Mouse (Mus musculus) kidney, embryonic 14.5 days (tissue): ENCODE data around the gene Ccdc180. TPM values are rescaled to one million over a fixed set of nuclear protein-coding genes. Genes with fewer than 3 reads are reported as not detected.

Experiments used
- ATAC-seq: fragments of 200-750 bp; cut with Nextera tagmentation; 2 replicates; pipeline ENCODE4 v1.8.0; 2017; ENCODE audit warnings: moderate number of reproducible peaks, mild to moderate bottlenecking, moderate TSS enrichment, moderate library complexity; ENCODE audit not compliant: low FRiP score, low TSS enrichment
- H3K27ac ChIP-seq: fragments of 300-500 bp; sonication (generic); 2 replicates; pipeline ENCODE4 v1.5.1; 2014; ENCODE audit warnings: low read depth, mild to moderate bottlenecking, low read length, moderate library complexity, mixed read lengths
- H3K27me3 ChIP-seq: fragments of 300-500 bp; sonication (generic); 2 replicates; pipeline ENCODE4 v1.6.1; 2014; ENCODE audit warnings: mild to moderate bottlenecking, low read length; ENCODE audit not compliant: control insufficient read depth, insufficient read depth
- H3K36me3 ChIP-seq: fragments of 300-500 bp; sonication (generic); 2 replicates; pipeline ENCODE4 v1.6.1; 2014; ENCODE audit warnings: low read length, mixed read lengths; ENCODE audit not compliant: control insufficient read depth, insufficient read depth
- H3K4me1 ChIP-seq: fragments of 300-500 bp; sonication (generic); 2 replicates; pipeline ENCODE4 v1.6.1; 2014; ENCODE audit warnings: low read length, mixed read lengths; ENCODE audit not compliant: control insufficient read depth, insufficient read depth
- H3K4me2 ChIP-seq: fragments of 300-500 bp; sonication (generic); replicated peaks from 2 replicates; pipeline ENCODE4 v1.6.1; 2014; ENCODE audit warnings: low read depth, mild to moderate bottlenecking, low read length
- H3K4me3 ChIP-seq: fragments of 300-500 bp; sonication (generic); 2 replicates; pipeline ENCODE4 v1.5.1; 2014; ENCODE audit warnings: mild to moderate bottlenecking, low read length
- H3K9ac ChIP-seq: fragments of 300-500 bp; sonication (generic); 2 replicates; pipeline ENCODE4 v1.6.1; 2014; ENCODE audit warnings: low read depth, mild to moderate bottlenecking, low read length, moderate library complexity
- H3K9me3 ChIP-seq: fragments of 300-500 bp; sonication (generic); 2 replicates; pipeline ENCODE4 v1.6.1; 2016; ENCODE audit warnings: low read length; ENCODE audit not compliant: control insufficient read depth
- WGBS: fragments of 180-500 bp; shearing (Covaris S2); extraction: QIAGEN DNeasy Blood & Tissue Kit; methylation state at CpG from one replicate; pipeline ENCODE4 v1.1.7; 2014; 5-methylcytosine and 5-hydroxymethylcytosine counted together
- polyA plus RNA-seq: library from polyadenylated mRNA; unstranded; fragments of >200 nt; fragmentation: Nextera tagmentation; extraction: Ambion mirVana; gene quantifications from 2 replicates; pipeline ENCODE4 v1.2.1, GENCODE M21; 2014

Gene Ccdc180
- polyA plus RNA-seq, 1 experiment from 2014 or later, result 0.80 TPM

DNA sequence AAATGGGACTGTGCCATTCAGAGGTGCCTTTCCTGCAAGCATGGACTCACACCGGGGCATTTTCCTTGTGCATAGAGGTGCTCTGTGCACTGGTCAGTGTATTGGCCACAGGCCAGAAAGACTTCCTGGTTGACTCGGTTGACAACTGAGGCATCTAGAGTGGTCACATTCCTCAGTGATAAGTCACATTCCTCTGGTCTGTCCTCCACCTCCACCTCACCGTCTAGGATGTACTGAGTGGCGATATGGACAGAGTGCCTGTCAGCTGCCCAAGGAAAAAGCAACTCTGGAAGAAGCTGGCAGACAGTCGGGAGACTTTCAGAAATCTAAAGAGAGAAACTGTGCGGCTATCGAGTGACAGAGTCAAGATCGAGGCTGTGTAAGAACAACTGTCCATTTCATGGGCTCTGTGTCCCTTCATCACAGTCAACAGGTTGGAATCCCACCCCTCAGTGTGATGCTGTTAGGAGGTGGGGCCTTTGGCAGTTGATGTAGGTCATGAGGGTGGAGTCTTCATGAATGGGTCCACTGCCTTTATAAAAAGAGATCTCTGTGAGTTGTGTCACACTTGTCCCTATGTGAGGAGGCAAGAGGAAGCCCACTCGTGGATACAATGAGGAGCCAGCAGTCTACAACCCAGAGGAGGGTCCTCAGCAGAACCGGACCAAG is 74.8 kb downstream of the Ccdc180 start, which contains the start of gene Tdrd7:
Gene Tdrd7, plus strand, starts transcription at position 564 of the 669 bp plus-strand sequence.
- Histone ChIP-seq H3K27me3 (no peaks in the 10 kb centered on the region), H3K4me1 (peaks cover 29% of the 10 kb centered on the region), H3K36me3 (no peaks in the 10 kb centered on the region), H3K9ac (no peak within 1 kb of the TSS), H3K4me3 (no peak within 1 kb of the TSS), H3K27ac (no peak within 1 kb of the TSS; the same call in 1 of the 2 replicates), H3K9me3 (no peaks in the 10 kb centered on the region), H3K4me2 (peak within 1 kb of the TSS; percentile 13; the same call in 1 of the 2 replicates)
- WGBS, result 65% methylated on average over 10 of the region's 10 CpGs
- ATAC-seq, result no peak

- Histone ChIP-seq H3K4me3 (no peak overlapping the region), H3K9me3 (no peaks in the 10 kb centered on the region), H3K4me2 (peak overlapping the region; percentile 13; the same call in 1 of the 2 replicates), H3K36me3 (no peaks in the 10 kb centered on the region), H3K27me3 (no peaks in the 10 kb centered on the region), H3K9ac (no peak overlapping the region), H3K27ac (no peak overlapping the region; the same call in 1 of the 2 replicates), H3K4me1 (peaks cover 29% of the 10 kb centered on the region)
- ATAC-seq, result peak; percentile 79
- 13% methylated on average over 13 of the region's 13 CpGs for WGBS
These were observed 75.8 kb downstream of the Ccdc180 start for GRCm38 (mm10) chr4:45965737-45966447.

GRCm38 (mm10) chr4:45966716-45967115 is 76.6 kb downstream of the Ccdc180 start:
- H3K9me3 ChIP-seq, result no peaks in the 10 kb centered on the region
- H3K27me3 ChIP-seq, result no peaks in the 10 kb centered on the region
- H3K36me3 ChIP-seq, result no peaks in the 10 kb centered on the region
- ATAC-seq, result no peak
- peaks cover 29% of the 10 kb centered on the region for H3K4me1 ChIP-seq
- WGBS, result 16% methylated on average over 6 of the region's 6 CpGs
- H3K27ac ChIP-seq, result peak overlapping the region; percentile 81
- no peak overlapping the region; the same call in 1 of the 2 replicates for H3K9ac ChIP-seq
- peak overlapping the region; percentile 10; the same call in 1 of the 2 replicates for H3K4me2 ChIP-seq
- no peak overlapping the region for H3K4me3 ChIP-seq

DNA sequence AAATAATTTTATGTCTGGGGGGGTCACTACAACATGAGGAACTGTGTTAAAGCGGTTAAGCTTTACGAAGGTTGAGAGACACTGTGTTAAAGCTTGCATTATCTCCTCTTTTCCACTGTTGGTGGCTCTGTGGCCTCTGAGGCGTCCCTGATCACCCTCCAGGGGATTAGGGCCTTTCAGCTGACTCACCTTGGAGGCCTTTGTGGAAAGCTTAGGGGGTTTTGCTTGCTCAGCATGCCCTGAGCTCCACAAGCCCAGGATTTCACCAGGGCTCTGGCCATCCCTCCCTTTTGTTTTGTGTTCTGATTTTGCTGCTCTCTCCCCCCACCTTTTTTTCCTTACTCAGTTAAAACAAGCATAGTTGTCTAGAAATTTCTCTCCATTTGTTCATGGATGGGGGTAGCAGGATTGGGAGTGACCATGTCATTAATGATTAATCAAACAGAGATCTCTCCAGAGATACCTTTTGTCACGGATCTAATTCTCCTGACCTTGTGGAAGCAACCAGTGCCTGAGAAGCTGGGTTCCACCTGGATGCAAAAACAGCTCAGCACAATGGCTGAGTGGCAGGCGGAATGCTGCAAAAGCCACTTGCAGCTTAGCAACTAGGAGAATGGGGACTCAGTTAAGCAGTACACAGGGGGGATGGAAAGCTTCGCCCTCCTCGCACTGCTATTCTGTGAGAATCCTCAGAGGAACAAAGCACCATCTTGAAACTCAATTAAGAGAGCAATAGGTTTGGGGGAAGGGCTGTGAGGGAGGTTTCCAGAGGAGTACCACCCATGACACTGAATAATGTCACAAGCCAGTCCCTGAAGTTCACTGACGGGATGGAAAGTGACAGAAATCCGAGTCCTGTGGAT is 77.6 kb downstream of the Ccdc180 start:
- H3K4me3 ChIP-seq, result no peak overlapping the region
- peak overlapping the region; percentile 76; the same call in 1 of the 2 replicates for H3K27ac ChIP-seq
- H3K4me1 ChIP-seq, result peaks cover 29% of the 10 kb centered on the region
- no peak overlapping the region for H3K9ac ChIP-seq
- H3K36me3 ChIP-seq, result no peaks in the 10 kb centered on the region
- no peaks in the 10 kb centered on the region for H3K9me3 ChIP-seq
- H3K27me3 ChIP-seq, result no peaks in the 10 kb centered on the region
- WGBS, result 46% methylated on average over 9 of the region's 9 CpGs
- ATAC-seq, result no peak
- no peak overlapping the region for H3K4me2 ChIP-seq

DNA sequence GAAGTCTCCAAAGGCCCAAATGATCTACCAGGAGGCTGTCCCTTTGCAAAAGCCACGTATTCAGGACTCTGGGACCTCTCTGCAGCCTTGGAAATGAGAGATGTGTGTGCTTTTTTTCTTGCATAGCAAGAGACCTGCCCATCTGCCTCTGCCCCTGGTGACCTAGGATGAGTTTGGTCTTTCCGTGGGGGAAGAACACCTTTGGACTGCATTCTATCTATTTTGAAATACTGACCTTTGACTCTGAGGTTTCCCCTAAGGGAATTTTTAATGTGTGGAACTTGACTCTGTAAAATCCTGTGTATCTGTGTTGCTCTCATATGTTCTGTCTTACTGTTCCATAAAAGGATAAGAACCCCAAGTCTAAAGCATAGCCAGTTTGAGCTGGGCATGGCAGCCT is 78.9 kb downstream of the Ccdc180 start:
- no peak overlapping the region for H3K27ac ChIP-seq
- H3K27me3 ChIP-seq, result no peaks in the 10 kb centered on the region
- no peak overlapping the region for H3K4me3 ChIP-seq
- no peak overlapping the region for H3K4me2 ChIP-seq
- 62% methylated on average over 2 of the region's 2 CpGs for WGBS
- no peak overlapping the region for H3K9ac ChIP-seq
- no peaks in the 10 kb centered on the region for H3K36me3 ChIP-seq
- H3K9me3 ChIP-seq, result no peaks in the 10 kb centered on the region
- peaks cover 29% of the 10 kb centered on the region for H3K4me1 ChIP-seq
- ATAC-seq, result no peak

GRCm38 (mm10) chr4:45970048-45970560 is 80.0 kb downstream of the Ccdc180 start:
- Histone ChIP-seq H3K4me1 (peaks cover 22% of the 10 kb centered on the region), H3K9me3 (no peaks in the 10 kb centered on the region), H3K36me3 (no peaks in the 10 kb centered on the region), H3K27me3 (no peaks in the 10 kb centered on the region), H3K9ac (no peak overlapping the region), H3K27ac (no peak overlapping the region), H3K4me3 (no peak overlapping the region), H3K4me2 (no peak overlapping the region)
- ATAC-seq, result no peak
- WGBS, result 72% methylated on average over 7 of the region's 7 CpGs

DNA sequence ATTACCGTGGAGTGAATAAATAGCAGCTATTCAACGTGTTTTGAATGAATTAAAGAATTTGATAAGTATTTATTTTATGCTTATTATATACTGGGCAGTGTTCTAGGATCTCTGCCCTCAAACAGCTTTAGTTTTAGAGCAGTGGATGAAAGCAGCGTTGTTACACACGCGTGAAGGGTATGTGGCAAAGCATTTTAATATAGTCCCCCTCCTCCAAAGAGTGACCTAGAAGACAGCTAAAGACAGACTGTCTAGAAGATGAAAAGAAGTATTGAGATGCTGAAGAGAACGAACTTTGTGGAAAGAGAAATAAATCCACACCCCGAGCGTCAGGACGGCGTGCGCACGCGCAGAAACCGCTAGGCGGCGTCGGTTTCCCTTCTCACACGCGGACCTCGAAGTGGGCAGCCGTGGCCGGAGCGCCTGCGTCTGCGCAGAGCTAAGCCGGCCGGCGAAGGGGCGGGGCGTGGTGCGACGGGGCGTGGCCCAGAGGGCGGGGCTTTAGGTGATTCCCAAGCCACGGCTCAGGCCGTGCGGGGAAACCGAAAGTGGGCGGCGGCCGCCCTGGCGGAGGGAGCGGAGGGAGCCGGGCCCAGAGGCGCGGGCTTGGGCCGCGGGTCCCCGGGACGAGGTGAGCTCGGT is 81.8 kb downstream of the Ccdc180 start:
- peak overlapping the region; percentile 81 for H3K4me2 ChIP-seq
- WGBS, result 3% methylated on average over 51 of the region's 51 CpGs
- peak overlapping the region; percentile 58 for H3K9ac ChIP-seq
- no peaks in the 10 kb centered on the region for H3K9me3 ChIP-seq
- H3K4me1 ChIP-seq, result peaks cover 8% of the 10 kb centered on the region
- H3K36me3 ChIP-seq, result no peaks in the 10 kb centered on the region
- H3K27me3 ChIP-seq, result 0 out of 2 replicates have a peak, but pooled peaks cover 4% of the 10 kb centered on the region
- H3K4me3 ChIP-seq, result peak overlapping the region; percentile 56
- H3K27ac ChIP-seq, result no peak overlapping the region
- ATAC-seq, result peak; percentile 99

DNA sequence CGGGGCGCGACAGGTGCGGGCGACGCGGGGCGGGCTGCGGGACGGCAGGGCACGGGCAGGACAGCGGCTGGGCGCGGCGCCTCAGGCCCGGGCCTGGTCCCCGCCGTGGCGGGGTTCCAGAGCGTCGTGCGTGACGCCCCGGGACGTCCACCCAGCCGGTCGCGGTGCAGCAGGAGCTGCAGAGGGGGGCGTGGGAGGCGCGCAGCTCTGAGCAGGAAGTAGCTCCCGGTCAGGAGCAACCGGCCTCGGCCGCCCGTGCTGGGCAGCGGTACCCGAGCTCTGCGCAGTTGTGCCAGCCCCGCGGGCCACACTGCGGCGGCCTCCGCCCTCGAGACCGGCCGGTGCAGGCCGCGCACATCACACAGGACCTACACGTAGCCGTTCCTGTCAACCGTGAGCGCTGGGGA is 82.3 kb downstream of the Ccdc180 start:
- Histone ChIP-seq H3K4me1 (peaks cover 4% of the 10 kb centered on the region), H3K36me3 (no peaks in the 10 kb centered on the region), H3K27me3 (0 out of 2 replicates have a peak, but pooled peaks cover 4% of the 10 kb centered on the region), H3K27ac (no peak overlapping the region), H3K4me3 (peak overlapping the region; percentile 56), H3K9me3 (no peaks in the 10 kb centered on the region), H3K4me2 (peak overlapping the region; percentile 81), H3K9ac (peak overlapping the region; percentile 58)
- peak; percentile 80; the same call in 1 of the 2 replicates for ATAC-seq
- WGBS, result under 1% methylated on average over 52 of the region's 53 CpGs
